Mouse (Mus musculus): ENCODE measurements around the gene Rnf207.
A peak's percentile ranks its signal among the peaks of the same experiment; 100 is the strongest.

Gene Rnf207

DNA sequence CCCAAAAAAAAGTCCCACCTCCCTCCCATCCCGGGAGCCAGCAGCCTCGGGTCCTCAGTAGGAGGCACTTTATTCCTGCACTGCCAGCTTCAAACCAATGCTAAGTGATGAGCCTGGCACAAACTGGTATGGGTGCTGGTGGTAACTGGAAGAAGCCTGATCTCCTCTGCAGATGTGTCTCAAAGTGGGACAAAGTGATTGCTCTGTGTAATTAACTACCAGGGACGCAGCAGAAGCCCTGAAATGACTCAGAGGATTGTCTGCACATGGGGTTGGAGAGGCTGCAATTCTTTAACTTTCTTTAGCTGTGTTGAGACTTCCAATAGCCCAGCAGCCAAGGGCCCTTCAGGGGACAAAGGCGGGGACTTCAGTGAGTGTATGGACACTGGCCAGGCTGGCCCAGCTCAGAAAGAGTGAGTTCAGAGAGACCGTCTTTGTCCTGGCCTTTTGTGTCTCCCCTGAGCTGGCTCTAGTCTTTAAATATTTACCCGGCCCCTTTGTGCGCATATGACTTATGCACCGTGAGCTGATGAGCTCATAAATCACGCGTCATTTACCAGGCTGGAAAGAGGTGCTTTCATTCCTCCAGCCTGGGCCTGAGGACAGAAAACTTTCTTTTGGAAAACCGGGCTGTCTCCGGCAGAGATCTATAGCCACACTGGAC is 26.6 kb downstream of the Rnf207 start:
- DNase-seq = no peak

DNA sequence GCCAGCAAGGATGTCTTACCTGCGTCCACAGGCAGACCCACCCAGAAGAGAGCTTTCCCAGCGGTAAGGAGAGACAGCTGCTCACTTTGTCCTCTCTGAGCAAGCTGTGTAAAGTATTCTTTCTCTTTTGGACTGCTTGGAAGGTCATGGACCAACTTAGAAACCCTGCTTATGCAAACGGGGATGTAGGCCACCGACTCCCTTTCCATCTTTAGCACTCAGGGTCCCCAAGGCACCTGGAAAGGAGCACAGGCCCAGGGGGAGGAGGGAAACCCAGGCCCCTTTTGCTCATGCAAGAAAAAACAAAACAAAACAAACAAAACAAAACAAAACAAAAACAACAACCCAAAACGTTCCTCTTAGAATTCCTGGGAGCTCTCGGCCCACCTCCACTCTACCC is 27.2 kb downstream of the Rnf207 start, which contains the start of gene Hes3:
Gene Hes3 (minus strand): TSS at position 101 of the 400 bp plus-strand sequence.
- no peak for DNase-seq

DNA sequence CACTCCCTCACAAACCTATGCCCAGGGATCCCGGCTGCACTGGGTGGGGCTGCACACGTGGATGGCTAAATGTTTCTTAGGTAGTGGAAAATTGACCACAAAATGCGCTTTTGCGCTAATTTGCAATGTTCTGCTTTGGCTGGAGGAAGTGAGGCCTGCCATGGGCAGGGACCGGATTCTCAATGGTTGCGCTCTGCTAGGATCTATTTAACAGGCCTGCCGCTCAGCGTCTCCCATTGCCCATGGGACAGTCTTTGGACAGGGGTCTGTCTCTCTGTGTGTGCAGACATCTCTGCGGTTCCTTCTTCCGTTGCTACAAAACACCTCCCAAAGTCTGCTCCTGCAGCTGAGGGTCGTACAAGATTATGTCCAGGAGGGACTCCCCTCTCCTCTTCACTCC is 27.8 kb downstream of the Rnf207 start:
- no peak for DNase-seq

DNA sequence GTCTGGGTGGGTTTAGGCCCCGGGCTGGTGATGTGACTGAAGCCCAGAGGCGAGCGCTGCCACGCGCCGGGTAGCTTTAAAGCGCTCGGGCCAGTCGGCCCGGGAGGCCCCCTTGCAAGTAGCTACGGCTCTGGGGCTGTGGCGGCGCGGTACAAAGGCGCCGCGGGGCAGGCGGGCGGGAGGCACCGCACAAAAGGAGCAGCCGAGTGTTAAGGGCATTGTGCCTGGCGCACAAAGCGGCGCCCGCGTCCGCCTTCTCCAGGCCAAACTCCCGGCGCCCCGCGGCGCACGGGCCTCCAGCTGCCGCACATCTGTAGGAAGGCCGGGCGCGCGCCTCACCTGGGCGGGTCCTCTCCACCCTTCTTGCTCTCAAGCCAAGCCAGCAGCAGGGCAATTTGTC is 28.4 kb downstream of the Rnf207 start:
- DNase-seq = no peak

DNA sequence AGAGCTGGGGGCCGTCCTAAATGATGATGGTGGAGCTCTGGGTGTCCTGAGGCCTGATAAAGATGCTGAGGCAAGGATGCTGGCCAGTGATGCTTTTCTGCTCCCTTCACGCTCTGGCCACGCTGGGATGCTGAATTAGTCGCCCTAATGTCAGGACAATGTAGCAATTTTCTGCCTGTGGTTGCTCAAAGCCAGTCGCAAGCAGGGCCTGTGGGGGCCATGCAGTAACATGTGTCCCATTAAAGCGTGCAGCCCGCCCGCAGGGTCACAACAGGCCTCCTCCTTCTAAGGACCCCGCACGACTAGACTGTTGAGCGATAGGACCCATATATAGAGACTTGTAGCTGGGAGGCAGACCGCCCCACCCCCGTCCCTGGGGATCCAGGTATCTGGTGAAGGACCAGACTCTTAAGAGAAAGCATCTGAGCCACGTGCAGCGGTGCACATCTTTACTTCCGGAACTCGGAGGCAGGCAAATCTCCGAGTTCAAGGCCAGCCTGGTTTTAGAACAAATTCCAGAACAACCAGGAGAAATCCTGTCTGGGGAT is 30.3 kb downstream of the Rnf207 start:
- no peak for DNase-seq

DNA sequence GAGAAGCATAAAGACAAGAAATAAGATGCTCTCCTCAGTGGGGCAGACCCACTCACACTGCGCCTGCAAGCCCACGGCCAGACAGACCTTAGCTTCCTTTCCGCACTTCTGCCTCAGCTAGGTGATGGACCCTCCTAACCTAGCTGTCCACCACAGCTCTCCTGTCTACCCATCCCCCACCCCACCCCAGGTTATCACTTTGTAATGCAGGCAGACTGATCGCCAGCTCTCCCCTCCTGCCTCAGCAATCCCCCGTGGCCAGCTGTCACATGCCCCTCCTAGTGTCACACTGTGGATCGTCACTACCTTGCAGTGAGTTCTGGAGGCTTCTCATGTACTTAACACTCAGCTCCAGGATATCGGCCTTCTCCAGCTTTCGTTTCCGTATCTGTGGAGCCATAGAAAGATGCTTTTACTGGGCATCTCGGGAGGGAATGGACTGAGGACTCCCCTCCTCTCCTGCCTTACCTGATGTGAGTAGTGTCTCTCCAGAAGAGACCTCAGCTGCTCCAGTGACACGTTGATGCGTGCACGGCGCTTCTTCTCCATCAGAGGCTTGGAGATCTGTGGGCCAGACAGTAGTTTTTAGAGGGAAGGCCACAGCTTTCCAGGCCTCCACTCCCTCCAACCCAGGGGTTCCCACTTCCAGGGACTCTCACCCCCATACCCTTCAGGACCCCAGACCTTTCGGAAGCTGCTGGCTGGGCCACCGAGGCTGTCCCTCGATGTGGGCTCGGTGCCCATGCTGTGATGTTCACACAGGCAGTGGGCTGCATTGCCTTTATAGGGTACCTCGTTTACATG is 31.3 kb downstream of the Rnf207 start:
- DNase-seq = no peak

DNA sequence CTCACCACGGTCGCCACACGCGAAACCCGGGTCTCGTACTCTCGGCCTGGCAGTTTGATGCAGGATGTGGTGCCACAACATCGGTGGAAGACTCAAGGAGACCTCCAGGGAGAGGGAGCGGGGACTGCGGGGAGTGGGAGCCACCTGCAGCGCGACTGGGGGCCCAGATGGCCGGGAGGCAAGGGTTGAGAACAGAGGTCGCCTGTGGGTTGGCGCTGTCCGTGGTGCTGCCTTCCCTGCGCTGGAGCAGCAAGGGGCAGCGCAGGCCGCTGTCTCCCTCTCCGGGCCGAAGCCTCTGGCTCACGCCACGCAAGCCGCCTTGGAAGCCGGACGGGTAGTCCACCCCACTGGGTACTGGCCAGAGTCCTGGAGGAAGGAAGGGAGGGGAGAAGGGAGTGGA is 31.9 kb downstream of the Rnf207 start:
- DNase-seq = peak; percentile 68

DNA sequence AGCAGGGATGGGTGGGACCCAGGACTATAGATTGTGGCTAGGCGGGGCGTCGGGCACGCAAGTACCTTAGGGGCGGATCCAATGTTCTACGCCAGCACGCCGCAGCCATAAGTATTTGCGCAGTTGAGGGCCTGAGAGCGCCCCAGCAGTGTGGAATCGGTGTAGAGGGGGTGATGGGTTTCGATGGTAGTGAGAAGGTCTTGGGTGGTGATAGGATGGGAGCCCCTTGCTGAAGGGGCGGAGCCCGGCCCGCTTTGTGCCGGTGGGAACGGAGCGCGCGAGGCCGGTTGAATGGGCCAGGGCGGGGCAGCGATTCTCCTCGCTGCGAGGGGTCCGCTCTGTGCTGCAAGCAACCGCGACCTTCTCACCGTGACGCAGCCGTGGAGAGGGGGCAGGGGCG is 32.6 kb downstream of the Rnf207 start:
- no peak for DNase-seq

DNA sequence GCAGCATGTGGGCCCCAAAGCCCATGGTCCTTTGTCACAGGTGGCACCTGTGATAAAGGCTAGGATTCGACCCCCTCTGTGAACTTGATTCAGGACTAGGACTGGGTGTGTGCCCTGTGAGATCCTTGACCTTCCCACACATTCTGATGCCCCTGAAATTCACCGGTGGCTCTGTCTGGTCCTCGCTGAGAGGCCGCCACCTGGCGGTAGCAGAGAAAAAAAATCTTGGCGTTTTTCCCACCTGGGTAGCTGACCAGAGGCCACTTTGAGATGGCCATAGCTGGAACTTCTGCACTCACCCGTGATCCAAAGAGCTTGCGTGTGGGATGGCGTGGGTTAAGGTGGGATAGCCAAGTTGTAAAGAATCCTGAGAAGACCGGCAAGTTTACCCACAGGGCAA is 33.3 kb downstream of the Rnf207 start:
- DNase-seq = peak; percentile 53

DNA sequence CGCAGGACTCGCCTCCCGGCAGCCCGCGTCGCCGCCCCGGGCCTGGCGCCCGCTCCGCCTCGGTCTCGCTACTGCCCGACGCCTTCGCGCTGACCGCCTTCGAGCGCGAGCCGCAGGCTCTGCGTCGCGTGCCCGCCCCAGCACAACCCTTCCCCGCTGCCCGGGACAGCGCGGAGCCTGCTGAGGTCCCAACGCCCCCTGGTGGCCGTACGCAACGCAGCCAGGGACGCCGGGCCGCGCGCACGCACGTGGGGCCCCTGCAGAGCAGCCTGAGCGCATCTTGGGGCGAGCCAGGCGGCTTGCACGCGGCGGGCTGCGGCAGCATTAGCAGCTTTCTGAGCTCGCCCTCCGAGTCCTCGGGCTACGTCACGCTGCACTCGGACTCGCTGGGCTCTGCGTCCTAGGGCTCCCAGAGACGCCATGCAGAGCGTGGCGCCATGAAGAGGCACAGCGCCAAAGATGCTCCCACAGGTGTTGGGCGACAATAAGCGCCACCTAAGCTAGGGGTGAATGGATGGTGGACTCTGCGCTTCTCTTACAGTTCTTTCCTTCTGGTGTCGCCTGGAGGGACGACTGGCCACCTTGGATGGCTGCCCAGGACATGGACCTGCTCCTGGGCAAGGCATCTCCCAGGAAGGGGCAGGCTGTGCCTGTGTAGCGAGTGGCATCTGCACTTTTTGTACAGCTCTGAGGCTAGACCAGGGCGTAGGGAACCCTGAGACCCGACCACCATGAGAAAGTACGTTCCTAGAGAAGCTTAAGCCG is 35.4 kb downstream of the Rnf207 start:
- peak; percentile 81 for DNase-seq

DNA sequence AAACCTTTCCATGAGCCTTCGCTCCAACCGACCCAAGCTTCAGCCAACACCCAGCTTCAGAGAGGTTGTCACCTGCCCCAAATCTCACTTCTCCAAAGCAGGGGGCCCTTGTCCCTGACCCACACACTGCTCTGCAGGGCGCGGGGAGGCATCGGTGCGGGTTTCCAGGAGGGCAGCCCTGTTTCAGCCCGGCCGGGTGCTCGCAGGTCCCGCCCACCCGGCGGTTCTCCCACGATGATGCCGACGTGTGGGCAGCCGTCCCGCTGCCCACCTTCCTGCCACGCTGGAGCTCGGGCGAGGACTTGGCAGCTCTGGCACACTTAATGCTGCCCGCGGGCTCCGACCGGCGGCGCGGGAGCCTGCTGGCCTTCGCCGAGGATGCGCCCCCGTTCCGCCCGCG is 36.1 kb downstream of the Rnf207 start:
- no peak for DNase-seq

DNA sequence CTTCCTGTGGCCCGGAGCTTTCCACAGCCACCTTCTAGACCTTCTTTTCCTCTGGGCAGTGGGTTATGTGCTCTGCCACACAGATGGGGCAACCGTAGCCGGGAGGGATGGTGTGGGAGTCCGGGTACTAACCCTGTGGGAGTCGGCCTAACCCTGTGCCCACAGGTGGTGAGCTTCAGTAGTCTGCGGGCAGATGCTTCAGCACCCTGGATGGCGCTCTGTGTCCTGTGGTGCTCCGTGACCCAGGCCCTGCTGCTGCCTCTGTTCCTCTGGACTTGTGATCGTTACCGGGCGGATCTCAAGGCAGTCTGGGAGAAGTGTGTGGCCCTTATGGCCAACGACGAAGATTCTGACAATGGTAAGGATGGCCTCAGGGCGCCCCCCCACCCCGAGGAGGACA is 37.2 kb downstream of the Rnf207 start:
- no peak for DNase-seq

DNA sequence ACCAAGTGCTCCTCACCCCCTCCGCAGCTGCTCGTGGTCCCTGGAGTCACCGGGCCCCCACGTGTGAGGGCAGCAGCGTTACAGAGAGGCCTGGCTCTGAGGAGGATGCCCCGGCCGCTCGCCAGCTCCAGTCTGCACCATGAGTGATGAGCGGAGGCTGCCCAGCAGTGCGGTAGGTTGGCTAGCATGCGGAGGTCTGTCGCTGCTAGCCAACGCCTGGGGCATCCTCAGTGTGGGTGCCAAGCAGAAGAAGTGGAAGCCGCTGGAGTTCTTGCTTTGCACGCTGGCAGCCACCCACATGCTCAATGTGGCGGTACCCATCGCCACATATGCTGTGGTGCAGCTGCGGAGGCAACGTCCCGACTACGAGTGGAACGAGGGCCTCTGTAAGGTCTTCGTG is 39.8 kb downstream of the Rnf207 start:
- DNase-seq = no peak

DNA sequence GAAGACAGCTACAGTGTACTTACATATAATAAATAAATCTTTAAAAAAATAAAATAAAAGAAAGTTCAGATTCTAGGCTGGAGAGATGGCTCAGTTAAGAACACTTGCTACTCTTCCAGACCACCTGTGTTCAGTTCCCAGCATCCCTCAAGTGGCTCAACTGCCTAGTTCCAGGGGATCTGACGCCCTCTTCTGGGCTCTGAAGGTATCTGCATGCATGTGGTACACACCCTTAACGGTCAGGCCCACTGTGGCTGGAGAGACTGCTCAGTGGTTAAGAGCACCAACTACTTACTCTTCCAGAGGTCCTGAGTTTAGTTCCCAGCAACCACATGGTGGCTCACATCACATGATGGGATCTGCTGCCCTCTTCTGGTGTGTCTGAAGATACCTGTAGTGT is 40.9 kb downstream of the Rnf207 start:
- DNase-seq = no peak

DNA sequence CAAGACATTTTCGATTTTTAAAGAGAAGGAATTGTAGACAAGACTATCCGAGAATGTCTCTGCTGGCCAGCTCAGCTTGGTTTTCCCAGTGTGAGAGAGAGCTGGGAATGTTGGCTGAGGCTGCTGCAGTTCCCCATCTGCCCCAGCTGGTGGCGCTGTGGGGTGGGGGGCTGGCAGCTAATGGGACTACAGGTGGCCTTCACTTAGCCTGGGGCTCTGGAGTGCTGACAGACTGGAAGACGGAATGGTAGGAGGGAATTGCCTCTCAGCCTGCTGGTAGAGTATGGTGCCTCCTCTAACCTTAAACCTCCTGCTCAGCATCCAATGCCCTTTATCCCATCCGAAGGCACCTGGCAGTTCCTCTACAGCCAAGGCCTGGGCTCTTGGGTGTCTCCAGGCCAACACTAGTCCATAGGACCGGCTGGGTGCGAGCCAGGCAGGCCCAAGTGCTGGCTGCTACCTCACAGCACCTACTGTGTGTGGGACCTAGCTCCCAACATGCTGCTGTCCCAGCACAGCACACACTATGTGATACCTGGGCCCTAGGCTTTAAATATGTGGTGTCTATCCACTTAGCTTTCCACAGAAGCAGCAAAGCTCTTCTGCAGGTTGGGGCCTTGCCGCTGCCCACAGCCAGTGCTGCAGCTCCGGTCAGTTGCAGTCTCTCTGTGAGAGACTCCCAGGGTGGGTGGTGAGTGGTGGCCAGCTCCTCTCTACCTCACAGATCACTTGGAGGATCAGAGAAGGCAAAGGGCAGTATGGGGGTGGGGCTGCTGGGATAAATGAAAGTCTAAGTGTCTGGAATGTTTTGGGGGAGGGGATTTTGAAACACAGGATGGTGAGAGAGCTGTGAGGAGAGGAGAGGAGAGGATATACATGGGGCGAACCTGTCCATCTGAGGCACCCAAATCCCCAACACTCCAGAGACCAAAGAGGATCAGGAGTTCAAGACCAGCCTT is 42.1 kb downstream of the Rnf207 start:
- DNase-seq = no peak

DNA sequence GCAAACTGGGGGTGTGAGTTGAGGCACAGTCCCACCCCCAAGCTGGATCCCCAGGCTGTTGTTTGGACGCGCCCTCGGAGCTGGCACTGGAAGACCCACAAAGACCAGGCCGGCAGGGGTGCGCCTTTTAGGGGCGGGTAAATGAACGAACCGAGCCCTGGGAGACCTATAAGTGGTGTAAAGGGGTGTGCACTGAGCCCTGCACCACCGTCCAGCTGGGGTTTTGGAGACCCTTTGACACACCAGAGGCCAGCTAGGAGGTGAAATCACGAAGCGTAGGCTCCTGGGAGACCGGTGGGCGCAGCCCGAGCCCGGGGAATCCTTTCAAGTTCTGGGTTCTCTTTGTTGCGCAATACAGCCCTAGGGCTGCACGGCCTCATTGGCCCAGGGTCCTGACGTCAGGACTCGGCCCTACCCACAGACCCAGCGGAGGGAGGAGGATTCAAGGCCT is 44.1 kb downstream of the Rnf207 start:
- DNase-seq = peak; percentile 45

DNA sequence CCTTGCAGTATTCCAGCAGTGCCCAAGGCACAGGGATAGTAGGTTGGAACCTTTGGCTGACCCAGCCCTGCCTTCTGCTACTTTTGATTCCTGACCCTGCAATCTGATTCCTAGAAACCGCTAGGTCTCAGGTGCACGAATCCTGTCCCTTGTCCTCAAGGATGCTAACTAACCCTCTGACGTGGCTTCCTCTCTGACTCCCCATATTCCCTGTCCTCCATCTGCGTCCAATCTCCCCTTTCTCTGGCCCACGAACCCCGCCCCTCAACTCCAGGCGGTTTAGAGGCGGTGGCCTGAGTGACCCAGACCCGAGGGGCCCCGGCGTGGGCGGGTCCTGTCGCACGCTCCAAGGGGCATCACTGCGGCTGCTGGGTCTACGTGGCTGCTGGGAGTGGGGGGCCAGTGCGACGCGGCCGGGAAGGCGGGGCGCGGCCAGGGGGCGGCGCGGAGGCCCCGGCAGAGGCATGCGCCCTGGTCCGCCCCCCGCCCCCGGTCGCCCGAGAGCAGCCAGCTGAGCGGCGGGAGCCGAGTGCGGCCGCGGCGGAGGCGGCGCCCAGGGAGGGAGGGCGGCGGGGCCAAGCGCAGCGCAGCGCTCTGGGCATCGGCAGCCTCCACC is 45.1 kb downstream of the Rnf207 start, which contains the start of gene Gpr153:
Gene Gpr153 (plus strand): TSS at position 612 of the 616 bp plus-strand sequence.
- peak; percentile 45 for DNase-seq

DNA sequence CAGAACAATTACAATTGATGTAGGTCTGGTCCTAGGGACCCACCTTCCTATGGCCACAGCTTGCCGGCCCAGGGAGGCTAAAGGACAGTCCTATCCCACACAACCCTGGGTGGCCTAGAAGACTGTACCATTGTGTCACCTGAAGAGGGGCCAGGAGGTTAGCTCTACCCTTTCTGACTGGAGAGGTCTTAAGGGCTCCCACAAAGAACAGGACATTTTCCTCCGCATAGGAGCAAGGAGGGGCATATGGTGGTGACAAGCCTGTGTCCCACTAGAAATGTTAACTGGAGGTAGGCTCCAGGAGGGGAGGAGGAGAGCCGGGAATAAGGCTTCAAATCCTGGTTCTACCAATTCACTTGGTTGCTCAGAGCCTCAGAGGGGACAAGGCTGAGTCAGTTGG is 45.6 kb downstream of the Rnf207 start:
- no peak for DNase-seq

DNA sequence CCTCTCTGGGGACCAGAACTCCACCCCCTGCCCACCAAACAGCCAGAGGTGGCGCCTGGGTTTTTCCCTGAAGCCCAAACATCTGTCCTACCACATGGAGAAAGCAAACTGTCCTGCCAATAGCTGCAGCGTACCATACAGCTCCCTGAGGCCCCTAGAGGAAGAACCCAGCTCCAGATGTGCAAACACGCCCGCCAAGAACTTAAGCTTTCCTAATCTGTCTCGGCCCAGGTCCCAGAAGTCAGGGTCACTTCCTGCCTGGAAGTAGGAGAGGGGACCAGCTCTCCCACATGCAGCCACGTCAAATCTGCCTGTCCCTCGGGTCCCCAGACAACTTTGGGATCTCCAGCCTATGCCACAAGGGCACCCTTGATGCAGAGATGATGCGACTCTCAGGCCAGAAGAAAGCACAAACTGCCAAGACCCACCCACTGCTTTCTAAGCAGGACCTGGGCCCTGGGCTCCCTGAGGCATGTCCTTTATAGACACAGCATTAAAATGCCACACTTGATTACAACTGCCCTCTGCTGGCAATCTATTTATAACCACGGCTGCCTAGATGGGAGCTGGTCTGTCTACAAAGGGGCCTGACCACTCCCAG is 46.2 kb downstream of the Rnf207 start:
- no peak for DNase-seq

DNA sequence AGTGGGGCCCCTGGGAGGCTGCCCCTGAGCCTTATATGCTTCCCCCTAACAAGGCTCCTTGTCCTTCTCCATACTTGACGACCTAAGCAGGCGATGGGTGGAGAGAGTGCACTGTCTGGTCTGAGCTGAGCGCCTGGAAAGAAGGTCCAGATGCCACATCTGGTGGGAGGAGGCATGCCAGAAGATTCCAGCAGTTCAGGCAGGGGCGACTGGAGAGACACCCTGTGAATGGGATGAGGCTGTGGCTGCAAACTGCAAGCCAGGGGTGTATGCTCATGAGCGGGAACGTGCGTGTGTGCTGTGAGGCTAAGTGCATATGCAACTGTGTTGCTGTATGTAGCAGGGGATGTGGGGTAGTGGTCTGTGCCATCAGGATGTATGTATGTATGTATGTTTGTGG is 46.8 kb downstream of the Rnf207 start:
- no peak for DNase-seq

DNA sequence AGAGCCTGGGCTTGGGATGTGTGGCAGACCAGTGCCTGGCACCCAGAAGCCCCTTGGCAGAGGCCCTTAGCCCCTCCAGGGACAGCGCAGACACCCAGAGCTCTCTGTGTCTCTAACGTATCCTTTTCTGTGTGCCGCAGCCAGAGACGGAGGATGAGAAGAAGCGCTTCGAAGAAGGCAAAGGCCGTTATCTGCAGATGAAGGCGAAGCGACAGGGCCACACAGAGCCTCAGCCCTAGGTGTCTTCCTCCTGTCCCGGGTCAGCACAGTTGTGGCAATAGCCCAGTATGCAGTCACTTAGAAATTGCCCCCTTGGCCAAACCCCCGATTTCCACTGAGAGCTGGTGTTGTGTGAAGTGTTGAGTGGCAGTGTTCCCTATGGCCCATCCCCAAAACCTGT is 47.5 kb downstream of the Rnf207 start:
- no peak for DNase-seq
